Mouse (Mus musculus) forebrain, embryonic 12.5 days (tissue): ENCODE measurements around the gene Tob2. TPM values are rescaled to one million over a fixed set of nuclear protein-coding genes. Genes with fewer than 3 reads are reported as not detected.

ENCODE experiments used
- ATAC-seq: fragments of 200-750 bp; cut with Nextera tagmentation; 2 replicates; pipeline ENCODE4 v1.8.0; 2017; ENCODE audit warnings: moderate TSS enrichment; ENCODE audit not compliant: low FRiP score
- H3K27ac ChIP-seq: fragments of 300-500 bp; sonication (generic); 2 replicates; pipeline ENCODE4 v1.5.1; 2016; ENCODE audit warnings: mild to moderate bottlenecking
- H3K27me3 ChIP-seq: fragments of 300-500 bp; sonication (generic); 2 replicates; pipeline ENCODE4 v1.6.1; 2016; ENCODE audit warnings: mild to moderate bottlenecking
- H3K36me3 ChIP-seq: fragments of 300-500 bp; sonication (generic); replicated peaks from 2 replicates; pipeline ENCODE4 v1.6.1; 2016; ENCODE audit warnings: mild to moderate bottlenecking
- H3K4me1 ChIP-seq: fragments of 300-500 bp; sonication (generic); 2 replicates; pipeline ENCODE4 v1.6.1; 2016
- H3K4me2 ChIP-seq: fragments of 300-500 bp; sonication (generic); 2 replicates; pipeline ENCODE4 v1.6.1; 2016; ENCODE audit warnings: mild to moderate bottlenecking, moderate library complexity
- H3K4me3 ChIP-seq: fragments of 300-500 bp; sonication (generic); replicated peaks from 2 replicates; pipeline ENCODE4 v1.5.1; 2016; ENCODE audit warnings: mild to moderate bottlenecking
- H3K9ac ChIP-seq: fragments of 300-500 bp; sonication (generic); 2 replicates; pipeline ENCODE4 v1.6.1; 2016; ENCODE audit warnings: mild to moderate bottlenecking
- H3K9me3 ChIP-seq: fragments of 300-500 bp; sonication (generic); 2 replicates; pipeline ENCODE4 v1.6.1; 2016
- WGBS: fragments of 180-500 bp; shearing (Covaris S2); methylation state at CpG from one replicate; pipeline ENCODE4 v1.1.7; 2016; 5-methylcytosine and 5-hydroxymethylcytosine counted together
- polyA plus RNA-seq: library from polyadenylated mRNA; unstranded; fragments of >200 nt; fragmentation: Nextera tagmentation; extraction: Ambion mirVana; gene quantifications from 2 replicates; pipeline ENCODE4 v1.2.1, GENCODE M21; 2016

Tob2 gene
- polyA plus RNA-seq, 1 experiment from 2014 or later, result 24.8 TPM

GRCm38 (mm10) chr15:81812287-81812686 lies 46.3 kb downstream of the Tob2 start:
- Histone ChIP-seq H3K9me3 (no peaks in the 10 kb centered on the region), H3K36me3 (peaks cover 20% of the 10 kb centered on the region), H3K27ac (no peak overlapping the region), H3K4me2 (peak overlapping the region; percentile 88), H3K4me1 (peaks cover 40% of the 10 kb centered on the region), H3K27me3 (no peaks in the 10 kb centered on the region), H3K9ac (peak overlapping the region; percentile 83), H3K4me3 (peak overlapping the region; percentile 62)
- no peak for ATAC-seq
- 39% methylated on average over 3 of the region's 3 CpGs for WGBS

GRCm38 (mm10) chr15:81811599-81811996 lies 47.0 kb downstream of the Tob2 start:
- H3K4me2 ChIP-seq, result peak overlapping the region; percentile 88
- peak overlapping the region; percentile 62 for H3K4me3 ChIP-seq
- H3K4me1 ChIP-seq, result peaks cover 40% of the 10 kb centered on the region
- no peaks in the 10 kb centered on the region for H3K9me3 ChIP-seq
- ATAC-seq, result peak; percentile 10
- H3K9ac ChIP-seq, result peak overlapping the region; percentile 83
- H3K27ac ChIP-seq, result peak overlapping the region; percentile 75
- no peaks in the 10 kb centered on the region for H3K27me3 ChIP-seq
- H3K36me3 ChIP-seq, result peaks cover 13% of the 10 kb centered on the region
- WGBS, result under 1% methylated on average over 19 of the region's 26 CpGs

GRCm38 (mm10) chr15:81810671-81811598 lies 47.7 kb downstream of the Tob2 start:
- Histone ChIP-seq H3K4me2 (peak overlapping the region; percentile 88), H3K36me3 (peaks cover 11% of the 10 kb centered on the region), H3K27ac (peak overlapping the region; percentile 85), H3K4me1 (peaks cover 42% of the 10 kb centered on the region), H3K4me3 (peak overlapping the region; percentile 62), H3K27me3 (no peaks in the 10 kb centered on the region), H3K9me3 (no peaks in the 10 kb centered on the region), H3K9ac (peak overlapping the region; percentile 83)
- WGBS, result under 1% methylated on average over 88 of the region's 89 CpGs
- ATAC-seq, result peak; percentile 98

GRCm38 (mm10) chr15:81810150-81810549 lies 48.4 kb downstream of the Tob2 start:
- WGBS, result under 1% methylated on average over 10 of the region's 10 CpGs
- peak overlapping the region; percentile 59 for H3K9ac ChIP-seq
- H3K36me3 ChIP-seq, result peaks cover 3% of the 10 kb centered on the region
- peak overlapping the region; percentile 62 for H3K4me3 ChIP-seq
- peaks cover 43% of the 10 kb centered on the region for H3K4me1 ChIP-seq
- H3K27me3 ChIP-seq, result no peaks in the 10 kb centered on the region
- ATAC-seq, result no peak
- H3K9me3 ChIP-seq, result no peaks in the 10 kb centered on the region
- peak overlapping the region; percentile 88 for H3K4me2 ChIP-seq
- H3K27ac ChIP-seq, result peak overlapping the region; percentile 85

- peaks cover 43% of the 10 kb centered on the region for H3K4me1 ChIP-seq
- no peaks in the 10 kb centered on the region for H3K27me3 ChIP-seq
- H3K36me3 ChIP-seq, result no peaks in the 10 kb centered on the region
- H3K9me3 ChIP-seq, result no peaks in the 10 kb centered on the region
- H3K9ac ChIP-seq, result peak overlapping the region; percentile 59; the same call in 1 of the 2 replicates
- H3K27ac ChIP-seq, result peak overlapping the region; percentile 85; the same call in 1 of the 2 replicates
- WGBS, result 62% methylated on average over 1 of the region's 1 CpGs
- ATAC-seq, result no peak
- no peak overlapping the region for H3K4me3 ChIP-seq
- peak overlapping the region; percentile 88 for H3K4me2 ChIP-seq
These were observed 49.0 kb downstream of the Tob2 start for GRCm38 (mm10) chr15:81809550-81809949.

- no peak overlapping the region for H3K27ac ChIP-seq
- H3K9me3 ChIP-seq, result no peaks in the 10 kb centered on the region
- H3K4me1 ChIP-seq, result peaks cover 43% of the 10 kb centered on the region
- H3K4me3 ChIP-seq, result no peak overlapping the region
- no peak overlapping the region for H3K9ac ChIP-seq
- ATAC-seq, result no peak
- no peak overlapping the region for H3K4me2 ChIP-seq
- WGBS, result 64% methylated on average over 2 of the region's 2 CpGs
- no peaks in the 10 kb centered on the region for H3K36me3 ChIP-seq
- no peaks in the 10 kb centered on the region for H3K27me3 ChIP-seq
These were observed 49.8 kb downstream of the Tob2 start for GRCm38 (mm10) chr15:81808799-81809198.

- Histone ChIP-seq H3K4me3 (no peak overlapping the region), H3K9me3 (no peaks in the 10 kb centered on the region), H3K36me3 (no peaks in the 10 kb centered on the region), H3K4me1 (peaks cover 43% of the 10 kb centered on the region), H3K27me3 (no peaks in the 10 kb centered on the region), H3K9ac (no peak overlapping the region), H3K4me2 (no peak overlapping the region), H3K27ac (no peak overlapping the region)
- WGBS, result 84% methylated on average over 4 of the region's 4 CpGs
- no peak for ATAC-seq
These were observed 51.8 kb downstream of the Tob2 start for GRCm38 (mm10) chr15:81806621-81807404.

GRCm38 (mm10) chr15:81805624-81806023 lies 53.0 kb downstream of the Tob2 start:
- ATAC-seq, result no peak
- Histone ChIP-seq H3K4me2 (no peak overlapping the region), H3K27ac (no peak overlapping the region), H3K9me3 (no peaks in the 10 kb centered on the region), H3K36me3 (no peaks in the 10 kb centered on the region), H3K9ac (no peak overlapping the region), H3K27me3 (0 out of 2 replicates have a peak, but pooled peaks cover 4% of the 10 kb centered on the region), H3K4me1 (peaks cover 41% of the 10 kb centered on the region), H3K4me3 (no peak overlapping the region)
- WGBS, result 60% methylated on average over 6 of the region's 6 CpGs

GRCm38 (mm10) chr15:81804883-81805282 lies 53.7 kb downstream of the Tob2 start:
- H3K36me3 ChIP-seq, result no peaks in the 10 kb centered on the region
- WGBS, result 84% methylated on average over 3 of the region's 3 CpGs

GRCm38 (mm10) chr15:81804172-81804571 lies 54.4 kb downstream of the Tob2 start:
- H3K27ac ChIP-seq, result no peak overlapping the region
- H3K27me3 ChIP-seq, result 0 out of 2 replicates have a peak, but pooled peaks cover 4% of the 10 kb centered on the region
- H3K4me3 ChIP-seq, result no peak overlapping the region
- H3K4me1 ChIP-seq, result peaks cover 30% of the 10 kb centered on the region
- H3K9me3 ChIP-seq, result no peaks in the 10 kb centered on the region
- ATAC-seq, result no peak
- 62% methylated on average over 1 of the region's 1 CpGs for WGBS
- H3K4me2 ChIP-seq, result no peak overlapping the region
- H3K36me3 ChIP-seq, result no peaks in the 10 kb centered on the region
- no peak overlapping the region for H3K9ac ChIP-seq

More at GRCm38 (mm10) chr15:81804883-81805282, 53.7 kb downstream of the Tob2 start:
- ATAC-seq, result no peak
- H3K4me3 ChIP-seq, result no peak overlapping the region
- H3K9me3 ChIP-seq, result no peaks in the 10 kb centered on the region
- H3K4me1 ChIP-seq, result peaks cover 36% of the 10 kb centered on the region
- no peak overlapping the region for H3K9ac ChIP-seq
- 0 out of 2 replicates have a peak, but pooled peaks cover 4% of the 10 kb centered on the region for H3K27me3 ChIP-seq
- no peak overlapping the region for H3K27ac ChIP-seq
- H3K4me2 ChIP-seq, result no peak overlapping the region

- Histone ChIP-seq H3K27me3 (0 out of 2 replicates have a peak, but pooled peaks cover 4% of the 10 kb centered on the region), H3K4me3 (no peak overlapping the region), H3K27ac (no peak overlapping the region), H3K9ac (no peak overlapping the region), H3K36me3 (no peaks in the 10 kb centered on the region), H3K9me3 (no peaks in the 10 kb centered on the region), H3K4me2 (peak overlapping the region; percentile 56), H3K4me1 (peaks cover 29% of the 10 kb centered on the region)
- WGBS, result 77% methylated on average over 4 of the region's 4 CpGs
- ATAC-seq, result no peak
These were observed 55.1 kb downstream of the Tob2 start for GRCm38 (mm10) chr15:81803425-81803951.

GRCm38 (mm10) chr15:81802941-81803351 lies 55.6 kb downstream of the Tob2 start:
- no peak for ATAC-seq
- Histone ChIP-seq H3K36me3 (peaks cover 4% of the 10 kb centered on the region; the same call in 1 of the 2 replicates), H3K4me1 (peaks cover 29% of the 10 kb centered on the region), H3K4me3 (peak overlapping the region; percentile 30), H3K27ac (peak overlapping the region; percentile 80), H3K27me3 (0 out of 2 replicates have a peak, but pooled peaks cover 4% of the 10 kb centered on the region), H3K9me3 (no peaks in the 10 kb centered on the region), H3K4me2 (peak overlapping the region; percentile 56), H3K9ac (peak overlapping the region; percentile 51)
- whole genome bisulfite sequencing, result 11% methylated on average over 8 of the region's 8 CpGs
